Mouse (Mus musculus): Measurements from ENCODE around the gene Olfr1145.

Olfr1145 gene

GRCm38 (mm10) chr2:87809522-87809921, at the start of gene Olfr1145:
TSS of gene Olfr1145 (plus strand) at chr2:87809822.
- DNase-seq (ENCODE audit: low read depth, low spot score), result no peak

- peak; percentile 15 for DNase-seq (ENCODE audit: low read depth, low spot score)
These were observed 33.5 kb upstream of the Olfr1145 start for GRCm38 (mm10) chr2:87776143-87776542.

DNA sequence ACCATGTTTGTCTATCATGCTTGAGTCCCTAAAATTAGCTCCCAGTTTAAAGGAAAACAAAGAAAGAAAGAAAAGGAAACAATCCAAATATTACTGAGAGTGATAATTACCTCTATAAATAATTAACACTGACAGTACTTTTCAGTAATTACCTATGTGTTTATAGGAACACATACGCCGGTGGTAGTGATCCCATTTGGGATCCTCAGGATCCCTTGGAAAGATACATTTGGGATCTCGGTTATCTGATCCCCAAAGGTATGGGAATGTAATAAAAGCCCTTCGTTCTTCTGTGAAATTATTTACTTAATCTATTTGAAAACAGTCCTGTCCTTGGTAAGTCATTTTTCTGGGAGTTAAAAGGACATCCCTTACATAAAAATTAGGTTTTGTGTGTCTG, 30.4 kb upstream of the Olfr1145 start, which contains the start of gene Olfr152:
TSS of gene Olfr152 (plus strand) at position 301 of the 400 bp plus-strand sequence.
- DNase-seq (ENCODE audit: low read depth, low spot score), result no peak

- DNase-seq (ENCODE audit: low read depth, low spot score), result no peak
These were observed 9.3 kb upstream of the Olfr1145 start, which contains the start of gene Olfr1143 for GRCm38 (mm10) chr2:87800292-87800691. TSS of gene Olfr1143 (plus strand) at chr2:87800592.

GRCm38 (mm10) chr2:87830233-87830632, 20.6 kb downstream of the Olfr1145 start, which contains the start of gene Olfr1148:
TSS of gene Olfr1148 (plus strand) at chr2:87830533.
- no peak for DNase-seq (ENCODE audit: low read depth, low spot score)

GRCm38 (mm10) chr2:87843693-87844092, 34.1 kb downstream of the Olfr1145 start, which contains the start of gene Olfr1150-ps1:
TSS of gene Olfr1150-ps1 (plus strand) at chr2:87843993.
- no peak for DNase-seq (ENCODE audit: low read depth, low spot score)

GRCm38 (mm10) chr2:87855562-87855961, 45.9 kb downstream of the Olfr1145 start, which contains the start of gene Olfr1151:
TSS of gene Olfr1151 (plus strand) at chr2:87855862.
- no peak for DNase-seq (ENCODE audit: low read depth, low spot score)

All from telencephalon, adult 2 months (tissue).